Mouse (Mus musculus) cortical plate, adult 2 months (tissue): Measurements from ENCODE around the gene Galnt6.

Experiments used
- CTCF ChIP-seq: fragments of 200-500 bp; IDR thresholded peaks from 2 replicates; pipeline ENCODE4 v1.5.1; 2011; ENCODE audit warnings: mild to moderate bottlenecking, control low read depth, low read length; ENCODE audit not compliant: insufficient read depth; ENCODE audit errors: extremely low read depth
- POLR2A ChIP-seq: fragments of 200-500 bp; IDR thresholded peaks from 2 replicates; pipeline ENCODE4 v1.6.1; 2011; ENCODE audit warnings: mild to moderate bottlenecking, low read length, control low read depth; ENCODE audit not compliant: insufficient read depth; ENCODE audit errors: extremely low read depth

- TF ChIP-seq CTCF (no peak), POLR2A (no peak)
These were observed 42.2 kb downstream of the Galnt6 start for GRCm38 (mm10) chr15:100686989-100687388.
